In the genomic region with DNA sequence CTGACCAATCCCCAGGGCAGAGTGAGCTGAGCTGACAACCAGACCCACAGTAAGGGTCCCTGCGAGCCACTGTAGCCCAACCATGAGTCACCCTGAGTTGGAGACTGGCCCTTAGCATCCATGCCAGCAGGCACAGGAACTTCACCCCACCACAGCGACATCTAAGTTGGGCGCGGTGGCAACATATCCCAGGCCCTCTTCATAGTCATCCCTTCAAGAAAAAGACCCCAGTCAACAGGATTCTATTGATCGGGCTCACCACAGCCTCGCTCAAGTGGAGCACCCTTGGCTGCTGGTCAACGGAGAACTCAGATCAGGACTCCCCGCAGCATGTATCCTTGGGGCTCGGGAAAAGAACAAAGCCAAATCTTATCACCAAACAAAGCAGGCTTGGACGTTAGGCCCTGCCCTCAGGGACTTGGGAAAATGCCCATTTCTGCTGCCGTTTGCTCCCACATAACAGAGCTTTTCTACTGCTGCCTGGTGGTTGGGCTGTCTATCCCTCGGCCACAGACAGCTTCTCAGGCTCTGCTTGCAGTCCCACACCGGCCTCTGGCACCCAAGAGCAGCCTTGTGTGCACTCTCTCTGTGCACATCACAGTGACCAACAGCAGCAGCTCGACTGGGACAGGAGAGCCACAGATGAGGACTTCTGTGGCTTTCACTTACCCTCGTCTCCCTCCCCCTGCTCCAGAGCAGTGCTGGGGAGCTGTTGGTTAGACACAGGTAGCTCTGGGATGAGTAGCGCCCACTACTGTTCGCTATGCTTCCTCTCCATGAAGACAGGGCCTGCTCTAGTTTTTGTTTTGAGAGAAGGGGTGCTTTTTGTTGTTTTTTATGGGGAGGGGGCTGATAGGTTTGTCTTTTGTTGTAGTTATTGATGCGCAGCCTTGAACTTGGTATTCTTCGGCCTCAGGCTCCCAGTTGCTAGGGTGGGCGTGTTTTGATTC, we compare ENCODE assay signal across 8 mouse cellular contexts. TPM values are rescaled to one million over a fixed set of nuclear protein-coding genes. Genes with fewer than 3 reads are reported as not detected.
DNase-seq lines count a peak whose midpoint lies in the region; TF ChIP-seq lines count a peak whose summit lies in the region.

No protein-coding gene starts in this region.

- H3K4me1 ChIP-seq in CH12.LX (ENCODE audit: control insufficient read depth in 1 of 2, insufficient read depth in 2 of 2), result peaks cover 0 to 10% of the 10 kb centered on the region in 2 experiments; a peak in 1 of 4 replicates

- TF ChIP-seq RAD21 in CH12.LX (IDR thresholded peaks at IDR 0.05; ENCODE audit: low read depth, low read length), result no peak

- DNase-seq in adrenal gland, adult 2 months, result peak; percentile 61
- DNase-seq in adrenal gland, postnatal 4 days (ENCODE audit: low spot score in 2 of 2), result no peak
- DNase-seq in kidney, postnatal 10 days, result peak; percentile 15
- no peak for DNase-seq in kidney, postnatal 36 days
- no peak for DNase-seq in CH12.LX (ENCODE audit: extremely low read depth)
- DNase-seq in heart, postnatal 14 days, result peak; percentile 29 to 43
- DNase-seq in embryo, embryonic 9.5 days (ENCODE audit: extremely low spot score), result no peak
- no peak for DNase-seq in gastrocnemius, postnatal 36 days

- in situ Hi-C loops in CH12.LX (cut with MboI; ENCODE audit: low pct_ligation_motif_present, low pct_unique_long_range_greater_than_20kb, low sequenced_read_pairs), result loop anchor here (5.0 to 25.0 kb wide), 3 partner anchors 43 to 123 kb away; partner anchors contain the start of gene Slc41a1

- H3K36me3 ChIP-seq in CH12.LX (replicated peaks in 1 of 2; ENCODE audit: control insufficient read depth in 1 of 2, insufficient read depth in 1 of 2, low read length in 1 of 2), result no peaks in the 10 kb centered on the region

- no peaks in the 10 kb centered on the region for H3K9me3 ChIP-seq in CH12.LX (replicated peaks; ENCODE audit: low read length)

- no peak for TF ChIP-seq EP300 in CH12.LX (IDR thresholded peaks at IDR 0.05; ENCODE audit: low read length)

- no peaks in the 10 kb centered on the region for H3K79me2 ChIP-seq in CH12.LX (replicated peaks; ENCODE audit: control insufficient read depth, extremely low read depth, insufficient read depth, poor library complexity, severe bottlenecking)

- intact Hi-C loops in heart, postnatal 14 days (cut with DNase I), result no loop called here
- intact Hi-C loops in gastrocnemius, postnatal 36 days (cut with DNase I), result loop anchor here (1.0 kb wide), 2 partner anchors 19 to 47 kb away; no protein-coding TSS in a partner anchor

- no peak for TF ChIP-seq POLR2A in CH12.LX (IDR thresholded peaks at IDR 0.05; ENCODE audit: low read depth, low read length)

- dilution Hi-C loops in CH12.LX (cut with MboI; ENCODE audit: extremely low pct_ligation_motif_present, extremely low pct_unique_long_range_greater_than_20kb, low sequenced_read_pairs), result no loop called here

- no peak overlapping the region for H3K4me3 ChIP-seq in CH12.LX (replicated peaks in 1 of 3; ENCODE audit: low read depth in 2 of 3, low read length in 2 of 3, poor library complexity in 1 of 3)

- no peak overlapping the region for H3K4me2 ChIP-seq in CH12.LX (ENCODE audit: insufficient read depth, low read depth, poor library complexity, severe bottlenecking)

- H3K27me3 ChIP-seq in CH12.LX (replicated peaks), result no peaks in the 10 kb centered on the region

- H3K9ac ChIP-seq in CH12.LX (ENCODE audit: insufficient read depth, low read depth), result no peak overlapping the region

- no peak overlapping the region for H3K27ac ChIP-seq in CH12.LX (ENCODE audit: insufficient read depth, low read depth)

- TF ChIP-seq CTCF in CH12.LX (conservative IDR thresholded peaks at IDR 0.05 in 1 of 2, IDR thresholded peaks at IDR 0.05 in 1 of 2; ENCODE audit: low read depth in 2 of 2, low read length in 2 of 2), result peak in 1 of 2 experiments; percentile 38; a peak in 2 of 4 replicates

TF ChIP-seq in CH12.LX, 34 proteins besides CTCF, POLR2A, EP300 and RAD21:
- TF ChIP-seq ZNF384 (IDR thresholded peaks at IDR 0.05; ENCODE audit: low read depth, low read length) (no peak), CHD2 (IDR thresholded peaks at IDR 0.05; ENCODE audit: low read length) (no peak), ELF1 (IDR thresholded peaks at IDR 0.05; ENCODE audit: low read depth, low read length) (no peak), JUN (IDR thresholded peaks at IDR 0.05; ENCODE audit: insufficient read depth, low read depth, low read length) (no peak), SMC3 (IDR thresholded peaks at IDR 0.05; ENCODE audit: low read depth, low read length) (peak; percentile 17; the same call in 1 of the 2 replicates), KAT2A (IDR thresholded peaks at IDR 0.05; ENCODE audit: insufficient replicate concordance, low read length) (no peak), SIN3A (IDR thresholded peaks at IDR 0.05; ENCODE audit: low read length) (no peak), POLR2AphosphoS2 (IDR thresholded peaks at IDR 0.05; ENCODE audit: low read depth, low read length) (no peak)

RNA-seq across cellular contexts. Expression of gene Rab7b, which starts 26.2 kb away (rescaled TPM):
- 10 to 100 TPM in 1 of 2 experiments, 1 to 10 TPM in 1; 3.7 to 13.4 TPM for total RNA-seq in adrenal gland, adult 2 months (2021)
- 2.8 and 2.9 TPM in 2 replicates for polyA plus RNA-seq in adrenal gland, adult 2 months (2012; rRNA removed)
- total RNA-seq in adrenal gland, postnatal 4 days (2021), result 1 to 10 TPM; 4.6 to 5.3 TPM
- total RNA-seq in CH12.LX (2012; rRNA removed) (not detected in 2 replicates), CH12.LX (2014; rRNA removed) (not detected in 2 replicates)
- polyA plus RNA-seq in CH12.LX (2012; ENCODE audit: insufficient read length, low read depth), result 0.19 and 0.44 TPM in 2 replicates
- total RNA-seq in heart, postnatal 14 days (2021), result 1 to 10 TPM; 4.2 to 4.5 TPM
- total RNA-seq in gastrocnemius, postnatal 36 days (2021), result 1 to 10 TPM; 2.8 to 2.9 TPM

RNA-seq across cellular contexts. Expression of gene Slc26a9, which starts 29.2 kb away (rescaled TPM):
- total RNA-seq in adrenal gland, adult 2 months (2021), result under 1 TPM in 1 of 2 experiments, not detected in 1; 0.12 TPM
- 0.15 and 0.18 TPM in 2 replicates for polyA plus RNA-seq in adrenal gland, adult 2 months (2012; rRNA removed)
- total RNA-seq in adrenal gland, postnatal 4 days (2021), result under 1 TPM; 0.51 to 0.73 TPM
- not detected in 2 replicates for total RNA-seq in CH12.LX (2012; rRNA removed)
- not detected in 2 replicates for total RNA-seq in CH12.LX (2014; rRNA removed)
- 0.29 and 0.31 TPM in 2 replicates for polyA plus RNA-seq in CH12.LX (2012; ENCODE audit: insufficient read length, low read depth)
- not detected for total RNA-seq in heart, postnatal 14 days (2021)
- not detected for total RNA-seq in gastrocnemius, postnatal 36 days (2021)

Comparison
In these comparisons a context has a peak if more than half of its experiments do, and no peak if none do; other contexts are left out.
1. DNase-seq: peak in adrenal gland, adult 2 months (single experiment), kidney, postnatal 10 days (single experiment) and heart, postnatal 14 days (2 of 2); none in adrenal gland, postnatal 4 days (0 of 2), kidney, postnatal 36 days (0 of 2), CH12.LX (single experiment), embryo, embryonic 9.5 days (single experiment) and gastrocnemius, postnatal 36 days (0 of 2).